Mouse (Mus musculus) heart, embryonic 13.5 days (tissue): ENCODE results near the gene Fchsd2. TPM values are rescaled to one million over a fixed set of nuclear protein-coding genes. Genes with fewer than 3 reads are reported as not detected.

Experiments
- ATAC-seq: fragments of 200-750 bp; cut with Nextera tagmentation; 2 replicates; pipeline ENCODE4 v1.8.0; 2017; ENCODE audit warnings: moderate TSS enrichment; ENCODE audit not compliant: insufficient number of reproducible peaks, low FRiP score, low TSS enrichment; ENCODE audit errors: extremely low read depth
- H3K27ac ChIP-seq: fragments of 300-500 bp; sonication (generic); replicated peaks from 2 replicates; pipeline ENCODE4 v1.5.1; 2015; ENCODE audit warnings: moderate library complexity, mild to moderate bottlenecking, inconsistent platforms
- H3K27me3 ChIP-seq: fragments of 300-500 bp; sonication (generic); replicated peaks from 2 replicates; pipeline ENCODE4 v1.6.1; 2015; ENCODE audit warnings: mild to moderate bottlenecking, inconsistent platforms
- H3K36me3 ChIP-seq: fragments of 300-500 bp; sonication (generic); 2 replicates; pipeline ENCODE4 v1.6.1; 2015; ENCODE audit warnings: mild to moderate bottlenecking, inconsistent platforms
- H3K4me1 ChIP-seq: fragments of 300-500 bp; sonication (generic); 2 replicates; pipeline ENCODE4 v1.6.1; 2015; ENCODE audit warnings: inconsistent platforms
- H3K4me2 ChIP-seq: fragments of 300-500 bp; sonication (generic); 2 replicates; pipeline ENCODE4 v1.6.1; 2015; ENCODE audit warnings: inconsistent platforms, mild to moderate bottlenecking, moderate library complexity
- H3K4me3 ChIP-seq: fragments of 300-500 bp; sonication (generic); 2 replicates; pipeline ENCODE4 v1.5.1; 2015; ENCODE audit warnings: moderate library complexity, mild to moderate bottlenecking, inconsistent platforms
- H3K9ac ChIP-seq: fragments of 300-500 bp; sonication (generic); 2 replicates; pipeline ENCODE4 v1.6.1; 2015; ENCODE audit warnings: inconsistent platforms, mild to moderate bottlenecking, moderate library complexity
- H3K9me3 ChIP-seq: fragments of 300-500 bp; sonication (generic); 2 replicates; pipeline ENCODE4 v1.6.1; 2016; ENCODE audit warnings: inconsistent platforms
- WGBS: fragments of 180-500 bp; shearing (Covaris S2); methylation state at CpG from one replicate; pipeline ENCODE4 v1.1.7; 2015; ENCODE audit warnings: mixed read lengths; 5-methylcytosine and 5-hydroxymethylcytosine counted together
- polyA plus RNA-seq: library from polyadenylated mRNA; unstranded; fragments of >200 nt; fragmentation: Nextera tagmentation; extraction: Ambion mirVana; gene quantifications from 2 replicates; pipeline ENCODE4 v1.2.1, GENCODE M21; 2015

Gene Fchsd2
- 12.9 and 13.5 TPM in 2 replicates for polyA plus RNA-seq

DNA sequence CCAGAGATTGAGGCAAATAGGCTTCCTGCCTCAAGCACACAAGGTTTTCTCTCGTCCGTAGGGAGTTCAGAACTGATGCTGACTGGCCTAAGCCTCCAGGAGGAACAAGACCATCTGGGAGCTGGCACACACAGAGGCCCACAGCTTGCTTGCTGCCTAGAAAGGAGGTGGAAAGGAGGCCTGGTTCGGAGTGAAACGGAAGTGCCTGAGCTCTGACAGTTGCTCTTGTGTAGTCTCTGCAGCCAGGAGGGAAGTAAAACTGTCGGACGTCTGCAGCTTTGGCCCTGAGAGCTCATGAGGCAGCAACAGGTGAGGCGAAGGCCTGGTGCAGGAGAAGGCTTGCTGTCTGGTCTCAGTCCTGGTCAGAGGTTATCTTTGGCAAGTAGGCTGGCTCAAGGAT is at the start of gene Fchsd2:
Gene Fchsd2, plus strand, starts transcription at position 246 of the 400 bp plus-strand sequence.
- no peaks in the 10 kb centered on the region for H3K36me3 ChIP-seq
- no peak for ATAC-seq
- no peak within 1 kb of the TSS for H3K4me3 ChIP-seq
- 57% methylated on average over 7 of the region's 7 CpGs for WGBS
- H3K4me2 ChIP-seq = no peak within 1 kb of the TSS
- no peaks in the 10 kb centered on the region for H3K9me3 ChIP-seq
- no peak within 1 kb of the TSS; the same call in 1 of the 2 replicates for H3K27ac ChIP-seq
- H3K9ac ChIP-seq = peak within 1 kb of the TSS; percentile 58; the same call in 1 of the 2 replicates
- no peaks in the 10 kb centered on the region for H3K27me3 ChIP-seq
- H3K4me1 ChIP-seq = peaks cover 56% of the 10 kb centered on the region

DNA sequence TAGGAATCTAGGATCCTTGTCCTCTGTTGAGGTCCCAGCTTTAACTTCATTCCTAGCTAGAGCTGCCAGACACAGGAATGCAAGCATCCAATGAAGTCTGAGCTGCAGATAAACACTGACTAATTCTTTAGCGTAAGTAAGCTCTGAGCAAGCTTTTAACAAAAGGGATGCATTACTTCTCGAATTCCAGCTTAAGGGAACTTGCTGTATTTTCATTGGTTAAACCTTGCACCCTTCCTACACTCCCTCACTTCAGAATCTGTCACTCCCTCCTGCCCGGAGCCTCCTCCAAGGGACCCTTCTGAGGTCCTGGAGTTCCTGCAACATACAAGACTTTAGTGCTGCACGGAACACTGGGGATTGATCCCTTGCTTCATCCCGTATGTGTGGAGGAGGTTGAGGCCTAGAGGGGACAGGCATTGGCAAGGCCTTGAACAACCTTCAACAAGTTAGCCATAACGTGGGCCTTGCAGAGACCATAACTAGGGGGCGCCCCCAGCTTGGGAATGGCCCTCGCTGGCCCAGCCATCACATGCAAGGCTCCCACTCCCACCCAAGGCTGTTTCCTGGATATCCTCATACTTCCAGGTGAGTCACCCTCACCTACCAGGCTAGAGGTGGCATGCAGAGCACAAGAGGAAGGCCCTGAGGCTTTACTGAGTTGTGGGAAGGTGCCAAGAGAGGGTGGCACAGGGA is 48.7 kb upstream of the Fchsd2 start:
- no peaks in the 10 kb centered on the region for H3K36me3 ChIP-seq
- no peaks in the 10 kb centered on the region for H3K27me3 ChIP-seq
- no peaks in the 10 kb centered on the region for H3K9me3 ChIP-seq
- no peak overlapping the region for H3K4me2 ChIP-seq
- no peak overlapping the region for H3K4me3 ChIP-seq
- H3K4me1 ChIP-seq = peaks cover 38% of the 10 kb centered on the region
- ATAC-seq = no peak
- no peak overlapping the region for H3K9ac ChIP-seq
- WGBS = 53% methylated on average over 8 of the region's 8 CpGs
- H3K27ac ChIP-seq = no peak overlapping the region

DNA sequence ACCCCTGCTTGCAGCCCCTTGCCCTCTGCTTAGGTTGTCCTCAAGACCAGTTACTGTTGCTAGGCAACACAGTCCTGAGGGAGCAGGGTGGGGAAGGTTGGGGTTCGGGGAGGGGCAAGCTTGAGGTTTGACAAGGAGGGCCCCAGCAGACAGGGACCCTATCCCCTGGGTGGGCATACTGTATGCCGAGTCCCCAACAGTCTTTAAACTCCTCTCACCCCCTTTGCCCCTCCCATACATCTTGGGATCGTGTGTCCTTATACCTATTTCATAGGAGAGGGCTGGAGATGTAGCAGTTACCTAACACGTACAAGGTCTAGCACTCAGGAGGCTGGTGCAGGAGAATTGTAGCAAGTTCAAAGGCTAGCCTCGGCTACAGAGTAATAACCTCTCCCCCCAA is 44.4 kb upstream of the Fchsd2 start:
- Histone ChIP-seq H3K9me3 (no peaks in the 10 kb centered on the region), H3K9ac (no peak overlapping the region), H3K4me1 (peaks cover 35% of the 10 kb centered on the region), H3K27ac (no peak overlapping the region), H3K4me2 (no peak overlapping the region), H3K27me3 (no peaks in the 10 kb centered on the region), H3K36me3 (no peaks in the 10 kb centered on the region), H3K4me3 (no peak overlapping the region)
- WGBS = 74% methylated on average over 5 of the region's 5 CpGs
- no peak for ATAC-seq

DNA sequence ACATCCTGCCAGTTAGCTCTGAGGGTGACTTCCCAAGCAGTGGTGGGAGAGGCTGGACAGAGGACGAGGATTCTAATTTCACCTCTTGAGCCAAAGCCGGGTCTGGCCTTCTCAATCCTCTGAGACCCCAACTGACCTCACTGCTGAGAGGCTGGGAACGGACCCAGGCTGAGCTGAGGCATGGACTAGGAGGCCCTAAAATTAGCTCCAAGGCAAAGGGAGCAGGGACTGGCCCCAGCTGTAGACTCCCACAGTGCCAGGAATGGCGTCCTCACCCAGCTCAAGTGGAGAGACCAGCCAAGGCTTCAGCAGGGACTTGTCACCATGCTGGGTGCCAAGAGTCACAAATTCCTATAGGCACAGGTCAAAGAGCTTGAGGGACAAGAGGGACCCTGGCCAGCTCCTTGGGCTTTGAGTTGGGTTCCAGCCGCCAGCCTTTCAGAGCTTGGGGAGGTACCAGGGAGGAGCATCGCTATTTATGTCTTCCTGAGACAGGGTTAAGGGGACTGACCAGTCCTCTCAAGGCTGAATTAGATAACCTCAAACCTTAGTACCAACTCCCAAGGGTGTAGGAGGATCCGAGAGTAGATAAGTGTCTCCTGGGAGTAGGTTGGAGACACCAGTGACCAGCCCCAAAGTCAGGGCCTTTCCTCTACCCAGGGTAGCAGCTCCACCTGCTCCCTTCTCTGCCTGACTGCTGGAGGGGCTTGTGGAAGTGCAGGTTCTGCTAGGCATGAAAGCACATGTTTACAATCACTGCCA is 43.2 kb upstream of the Fchsd2 start:
- WGBS = 57% methylated on average over 7 of the region's 7 CpGs
- Histone ChIP-seq H3K4me1 (peaks cover 23% of the 10 kb centered on the region), H3K9ac (no peak overlapping the region), H3K27me3 (no peaks in the 10 kb centered on the region), H3K27ac (no peak overlapping the region), H3K36me3 (no peaks in the 10 kb centered on the region), H3K9me3 (no peaks in the 10 kb centered on the region), H3K4me2 (no peak overlapping the region), H3K4me3 (no peak overlapping the region)
- ATAC-seq = no peak

DNA sequence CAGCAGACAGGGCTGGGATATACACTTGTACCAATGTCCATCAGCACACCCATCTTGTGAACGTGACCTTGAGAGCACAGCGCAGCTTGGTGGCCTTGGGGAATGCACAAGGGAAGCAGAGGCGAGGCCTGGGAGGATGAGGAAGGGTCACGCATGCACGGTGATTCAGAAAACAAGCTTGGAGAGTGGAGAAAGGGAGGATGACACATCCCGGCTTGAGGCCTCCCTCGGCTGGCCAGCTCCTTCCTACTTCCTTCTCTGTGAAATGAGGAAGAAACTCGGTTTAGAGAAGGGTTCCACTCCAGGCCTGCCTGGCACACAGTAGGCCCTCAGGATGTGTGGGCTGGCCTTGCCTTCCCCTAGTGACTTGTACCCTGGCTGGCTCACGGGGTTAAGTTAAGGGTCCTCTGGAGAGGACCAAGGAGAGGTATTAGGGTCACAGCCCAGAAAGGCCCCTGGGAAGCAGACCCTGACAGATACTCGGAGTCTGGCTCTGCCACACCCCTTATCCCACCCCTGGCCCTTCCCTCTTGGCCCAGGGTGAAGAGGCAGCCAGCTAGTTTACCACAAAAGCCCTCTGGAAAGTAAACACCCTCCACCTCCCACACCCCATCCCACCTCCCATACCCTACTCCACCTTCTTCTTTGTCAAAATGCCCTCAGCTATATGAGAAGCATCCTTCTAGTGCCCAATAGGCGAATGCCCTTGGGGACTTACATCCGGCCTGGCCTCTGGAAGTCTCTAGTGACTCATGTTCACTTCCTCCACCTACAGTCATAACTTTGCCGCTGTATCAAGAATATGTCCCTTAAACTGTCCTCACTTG is 41.7 kb upstream of the Fchsd2 start:
- Histone ChIP-seq H3K27ac (peak overlapping the region; percentile 50; the same call in 1 of the 2 replicates), H3K27me3 (no peaks in the 10 kb centered on the region), H3K4me1 (peaks cover 19% of the 10 kb centered on the region), H3K36me3 (no peaks in the 10 kb centered on the region), H3K9ac (0 out of 2 replicates have a peak overlapping the region, but pooled peaks have one; percentile 24), H3K4me3 (no peak overlapping the region), H3K9me3 (no peaks in the 10 kb centered on the region), H3K4me2 (no peak overlapping the region)
- no peak for ATAC-seq
- 65% methylated on average over 13 of the region's 13 CpGs for WGBS

- WGBS = 16% methylated on average over 11 of the region's 11 CpGs
- Histone ChIP-seq H3K9me3 (no peaks in the 10 kb centered on the region), H3K4me2 (no peak overlapping the region), H3K27ac (peak overlapping the region; percentile 50; the same call in 1 of the 2 replicates), H3K4me3 (no peak overlapping the region), H3K27me3 (no peaks in the 10 kb centered on the region), H3K36me3 (no peaks in the 10 kb centered on the region), H3K9ac (no peak overlapping the region), H3K4me1 (peaks cover 19% of the 10 kb centered on the region)
- no peak for ATAC-seq
Observed at GRCm38 (mm10) chr7:101051551-101052221, 41.0 kb upstream of the Fchsd2 start.

DNA sequence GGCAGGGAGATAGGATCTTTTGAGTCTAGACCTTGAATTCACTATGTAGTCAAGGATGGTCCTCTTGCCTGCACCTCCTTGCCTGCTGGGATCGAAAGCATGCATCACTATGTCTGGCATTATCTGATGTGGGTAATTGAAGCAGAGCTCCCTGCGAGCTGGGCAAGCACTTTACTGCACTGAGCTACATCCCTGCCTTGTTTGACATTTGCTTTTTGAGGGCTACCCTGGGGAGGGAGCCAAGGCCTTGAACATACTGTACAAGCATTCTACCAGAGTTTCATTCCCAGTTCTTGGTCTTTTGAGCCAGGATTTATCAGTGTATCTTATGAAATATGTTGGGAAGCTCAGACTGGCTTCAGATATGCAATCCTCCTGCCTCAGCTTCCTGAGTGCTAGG is 39.5 kb upstream of the Fchsd2 start:
- Histone ChIP-seq H3K36me3 (no peaks in the 10 kb centered on the region), H3K4me1 (peaks cover 19% of the 10 kb centered on the region), H3K4me3 (no peak overlapping the region), H3K4me2 (no peak overlapping the region), H3K9ac (no peak overlapping the region), H3K9me3 (no peaks in the 10 kb centered on the region), H3K27me3 (no peaks in the 10 kb centered on the region), H3K27ac (no peak overlapping the region)
- WGBS = 31% methylated on average over 2 of the region's 2 CpGs
- no peak for ATAC-seq

- no peak overlapping the region; the same call in 1 of the 2 replicates for H3K9ac ChIP-seq
- no peaks in the 10 kb centered on the region for H3K36me3 ChIP-seq
- H3K4me2 ChIP-seq = no peak overlapping the region
- H3K4me3 ChIP-seq = no peak overlapping the region
- ATAC-seq = no peak
- WGBS = 71% methylated on average over 4 of the region's 4 CpGs
- H3K4me1 ChIP-seq = no peaks in the 10 kb centered on the region
- H3K27ac ChIP-seq = no peak overlapping the region
- H3K27me3 ChIP-seq = no peaks in the 10 kb centered on the region
- no peaks in the 10 kb centered on the region for H3K9me3 ChIP-seq
Observed at GRCm38 (mm10) chr7:101057309-101057708, 35.4 kb upstream of the Fchsd2 start.

DNA sequence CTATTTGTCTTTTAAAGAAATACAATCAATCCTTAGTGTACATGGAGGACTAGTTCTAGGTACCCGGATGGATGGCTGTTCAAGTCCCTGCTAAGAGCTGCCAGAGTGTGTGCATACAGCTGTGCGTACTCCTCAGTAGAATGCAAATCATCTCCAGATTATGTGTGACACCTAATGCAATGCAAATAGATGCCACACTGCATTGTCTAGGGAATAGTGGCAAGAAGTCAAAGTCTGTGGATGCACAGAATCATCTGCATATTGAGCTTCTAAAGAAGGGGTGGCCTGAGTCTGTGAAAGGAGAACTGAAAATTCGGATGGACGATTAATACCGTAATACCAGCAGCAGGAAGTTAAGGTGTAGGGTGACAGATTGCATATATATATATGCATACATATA is 33.5 kb upstream of the Fchsd2 start:
- H3K36me3 ChIP-seq = no peaks in the 10 kb centered on the region
- H3K27ac ChIP-seq = no peak overlapping the region
- H3K27me3 ChIP-seq = no peaks in the 10 kb centered on the region
- ATAC-seq = no peak
- WGBS = 87% methylated on average over 5 of the region's 5 CpGs
- H3K4me1 ChIP-seq = no peaks in the 10 kb centered on the region
- H3K4me3 ChIP-seq = no peak overlapping the region
- H3K4me2 ChIP-seq = no peak overlapping the region
- no peak overlapping the region for H3K9ac ChIP-seq
- H3K9me3 ChIP-seq = no peaks in the 10 kb centered on the region

DNA sequence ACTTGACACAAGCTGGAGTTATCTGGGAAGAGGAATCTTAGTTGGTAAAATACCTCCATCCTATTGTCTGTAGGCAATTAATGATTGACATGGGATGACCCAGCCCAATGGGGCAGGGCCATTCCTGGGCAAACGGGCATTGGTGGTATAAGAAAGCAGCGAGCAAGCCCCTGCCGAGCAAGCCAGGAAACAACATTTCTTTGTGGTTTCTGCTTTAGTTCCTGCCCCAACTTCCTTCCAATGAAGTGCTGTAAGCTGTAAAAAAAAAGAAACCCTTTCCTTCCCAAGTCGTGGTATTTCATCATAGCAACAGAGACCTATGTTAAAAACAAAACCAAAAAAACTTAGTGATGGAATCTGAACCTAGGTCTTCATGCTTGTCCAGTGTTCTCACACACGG is 32.2 kb upstream of the Fchsd2 start:
- WGBS = 57% methylated on average over 5 of the region's 5 CpGs
- no peak overlapping the region for H3K9ac ChIP-seq
- H3K9me3 ChIP-seq = no peaks in the 10 kb centered on the region
- H3K4me1 ChIP-seq = no peaks in the 10 kb centered on the region
- H3K36me3 ChIP-seq = no peaks in the 10 kb centered on the region
- H3K4me2 ChIP-seq = no peak overlapping the region
- H3K27ac ChIP-seq = no peak overlapping the region
- no peak for ATAC-seq
- H3K27me3 ChIP-seq = no peaks in the 10 kb centered on the region
- no peak overlapping the region for H3K4me3 ChIP-seq

GRCm38 (mm10) chr7:101061381-101061780 is 31.3 kb upstream of the Fchsd2 start:
- no peaks in the 10 kb centered on the region for H3K4me1 ChIP-seq
- 6% methylated on average over 17 of the region's 17 CpGs for WGBS
- no peak overlapping the region for H3K27ac ChIP-seq
- ATAC-seq = no peak
- H3K4me2 ChIP-seq = peak overlapping the region; percentile 55
- no peaks in the 10 kb centered on the region for H3K9me3 ChIP-seq
- no peaks in the 10 kb centered on the region for H3K36me3 ChIP-seq
- peak overlapping the region; percentile 16; the same call in 1 of the 2 replicates for H3K4me3 ChIP-seq
- peak overlapping the region; percentile 37; the same call in 1 of the 2 replicates for H3K9ac ChIP-seq
- no peaks in the 10 kb centered on the region for H3K27me3 ChIP-seq
